Mouse (Mus musculus) Muller cell, postnatal 12 days (primary cell): Measurements from ENCODE around the gene Gdf9.

ENCODE experiments used
- DNase-seq: peaks from one replicate; pipeline ENCODE4 v3.0.0-alpha.2; 2015; ENCODE audit errors: inconsistent ontology term

Gene Gdf9

GRCm38 (mm10) chr11:53478383-53479170, 47.8 kb downstream of the Gdf9 start:
- DNase-seq, result no peak

GRCm38 (mm10) chr11:53479171-53479782, 48.5 kb downstream of the Gdf9 start:
- DNase-seq, result no peak

GRCm38 (mm10) chr11:53479783-53480301, 49.0 kb downstream of the Gdf9 start, which contains the start of the genes Gm9945 and Sowaha:
Gene Gm9945, plus strand, starts transcription at chr11:53480166.
Gene Sowaha, minus strand, starts transcription at chr11:53480274.
- DNase-seq, result no peak

GRCm38 (mm10) chr11:53481088-53481730, 50.4 kb downstream of the Gdf9 start:
- no peak for DNase-seq

- DNase-seq, result no peak
These were observed 52.5 kb downstream of the Gdf9 start for GRCm38 (mm10) chr11:53483159-53483891.

GRCm38 (mm10) chr11:53485719-53486118, 54.9 kb downstream of the Gdf9 start:
- DNase-seq, result no peak

- DNase-seq, result no peak
These were observed 55.5 kb downstream of the Gdf9 start for GRCm38 (mm10) chr11:53486351-53486750.

- DNase-seq, result no peak
These were observed 56.2 kb downstream of the Gdf9 start for GRCm38 (mm10) chr11:53486822-53487594.
